ENCODE assay signal across 8 mouse cellular contexts in genomic region chr11:59778181-59778873, GRCm38 (mm10). TPM values are rescaled to one million over a fixed set of nuclear protein-coding genes. Genes with fewer than 3 reads are reported as not detected.
DNase-seq lines count a peak whose midpoint lies in the region; TF ChIP-seq lines count a peak whose summit lies in the region.

No protein-coding gene starts in this region.

- H3K36me3 ChIP-seq in C2C12 (ENCODE audit: control insufficient read depth, insufficient read depth): peaks cover 55% of the 10 kb centered on the region

- H3ac ChIP-seq in C2C12 (ENCODE audit: control insufficient read depth, insufficient read length, low read depth): no peak overlapping the region

- no peaks in the 10 kb centered on the region for H3K79me2 ChIP-seq in C2C12 (ENCODE audit: control insufficient read depth, insufficient read depth)

- no peaks in the 10 kb centered on the region for H3K79me3 ChIP-seq in C2C12 (ENCODE audit: low read depth)

- no peak overlapping the region for H3K4me3 ChIP-seq in C2C12 (ENCODE audit: insufficient read depth, poor library complexity, severe bottlenecking)

- no peaks in the 10 kb centered on the region for H3K27me3 ChIP-seq in C2C12 (ENCODE audit: control insufficient read depth, insufficient read depth, insufficient read length)

- DNase-seq in adrenal gland, adult (ENCODE audit: inconsistent age in 2 of 2, low spot score in 1 of 2): peak; percentile 73 to 91
- peak; percentile 48 for DNase-seq in embryo, embryonic 11.5 days (ENCODE audit: low read depth, low spot score)
- DNase-seq in heart, adult 8-10 months (ENCODE audit: low spot score): peak; percentile 72
- peak; percentile 87 for DNase-seq in kidney, postnatal 10 days
- DNase-seq in lung, adult 18-20 months: peak; percentile 62 to 75
- peak; percentile 81 for DNase-seq in retina, postnatal 1 day
- peak; percentile 79 to 81 for DNase-seq in thymus, postnatal 36 days

- peak; percentile 68 for TF ChIP-seq CTCF in C2C12 (IDR thresholded peaks at IDR 0.05; ENCODE audit: control insufficient read depth, insufficient read depth, insufficient read length)

TF ChIP-seq in C2C12, 6 proteins besides CTCF, POLR2A, EP300 and RAD21:
- no peak for TF ChIP-seq CEBPB (IDR thresholded peaks at IDR 0.05; ENCODE audit: low read depth)
- no peak for TF ChIP-seq MYOD1 (IDR thresholded peaks at IDR 0.05; ENCODE audit: control insufficient read depth, insufficient read length, low read depth)
- no peak for TF ChIP-seq MYOG (IDR thresholded peaks at IDR 0.05; ENCODE audit: control insufficient read depth, extremely low read depth, insufficient read length)
- TF ChIP-seq FOSL1 (IDR thresholded peaks at IDR 0.05; ENCODE audit: insufficient read depth, low read length, poor library complexity, severe bottlenecking): no peak
- TF ChIP-seq MAX (IDR thresholded peaks at IDR 0.05): no peak
- no peak for TF ChIP-seq USF1 (IDR thresholded peaks at IDR 0.05; ENCODE audit: low read depth)

RNA-seq across cellular contexts. Expression of gene Pld6, which starts 9.1 kb away (rescaled TPM):
- 0.02 TPM for polyA plus RNA-seq in C2C12 (2012; fragmentation: generic; extraction: Trizol)
- total RNA-seq in heart, adult 8-10 months (2022): 1 to 10 TPM in 2 of 4 experiments, under 1 TPM in 2; 0.60 to 1.2 (median 0.89) TPM

RNA-seq across cellular contexts. Expression of gene Flcn, which starts 31.5 kb away (rescaled TPM):
- polyA plus RNA-seq in C2C12 (2012; fragmentation: generic; extraction: Trizol): 20.7 TPM
- 10 to 100 TPM; 26.7 to 46.9 (median 42.1) TPM for total RNA-seq in heart, adult 8-10 months (2022)
